29 mouse cellular contexts compared by ENCODE assay signal in the genomic region with DNA sequence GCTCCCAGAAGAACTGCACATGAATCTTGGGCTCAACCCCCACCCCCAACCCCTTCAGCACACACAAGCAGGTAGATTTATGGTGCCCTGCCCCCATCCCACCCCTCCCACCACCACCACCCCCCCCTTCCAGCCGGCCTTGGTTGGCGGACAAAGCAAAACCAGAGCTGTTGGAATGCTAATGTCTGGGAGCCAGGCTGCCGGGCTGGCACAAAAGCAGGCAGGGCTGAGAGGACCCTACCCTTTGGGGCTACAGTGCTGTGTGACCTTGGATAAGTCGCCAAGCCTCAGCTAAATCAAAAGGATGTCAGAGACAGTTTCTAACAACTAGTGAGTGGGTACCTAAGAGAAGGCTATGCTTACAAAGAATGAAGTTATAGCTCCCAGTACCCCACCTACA. TPM values are rescaled to one million over a fixed set of nuclear protein-coding genes. Genes with fewer than 3 reads are reported as not detected.
A peak's percentile ranks its signal among the peaks of the same experiment; 100 is the strongest.
DNase-seq lines count a peak whose midpoint lies in the region; ATAC-seq lines count a peak whose summit lies in the region.
"Had no signal": no experiment of that assay in that cellular context is flagged by ENCODE, and none has a peak within 500 bp of the region (broad histone marks: within the 10 kb centered on the region; RNA-seq: fewer than 3 reads in every experiment).

No protein-coding gene starts in this region.

- 7% methylated on average over 4 of the region's 4 CpGs for WGBS in midbrain, embryonic 11.5 days
- 2% methylated on average over 4 of the region's 4 CpGs for WGBS in midbrain, embryonic 16.5 days
- WGBS in neural tube, embryonic 12.5 days: 2% methylated on average over 4 of the region's 4 CpGs

- H3K36me3 ChIP-seq in midbrain, embryonic 11.5 days (ENCODE audit: control insufficient read depth, insufficient read depth, low read length): no peaks in the 10 kb centered on the region
- H3K36me3 ChIP-seq in midbrain, embryonic 16.5 days (ENCODE audit: control insufficient read depth, insufficient read depth, low read length): no peaks in the 10 kb centered on the region
- H3K36me3 ChIP-seq in neural tube, embryonic 12.5 days: no peaks in the 10 kb centered on the region
- H3K36me3 ChIP-seq: embryonic facial prominence, embryonic 13.5 days; embryonic facial prominence, embryonic 15.5 days; forebrain, embryonic 10.5 days; forebrain, embryonic 12.5 days had no signal

- peak; percentile 44 for DNase-seq in midbrain, embryonic 11.5 days (ENCODE audit: low spot score, missing footprints)
- DNase-seq in neural tube, embryonic 10.5 days (ENCODE audit: extremely low spot score, low spot score): no peak
- DNase-seq in ES-CJ7 (ENCODE audit: low read depth, low spot score) (peak; percentile 77), ZHBTc4 (ENCODE audit: low read depth, low spot score) (peak; percentile 43)
- no peak for DNase-seq in heart, adult 8-10 months (ENCODE audit: low spot score)
- DNase-seq in right cerebral cortex, postnatal 25 days: no peak
- DNase-seq: adrenal gland, adult 2 months; adrenal gland, postnatal 10 days; adrenal gland, postnatal 25 days; cerebellum, adult 11 months; cerebellum, adult 18-20 months; cerebellum, adult 8-10 months; cerebellum, adult 9-11 months; cerebellum, postnatal 14 days; cerebellum, postnatal 36 days; embryo, embryonic 11 days had no signal

- H3K27me3 ChIP-seq in midbrain, embryonic 11.5 days (ENCODE audit: control insufficient read depth, insufficient read depth, low read length): peaks cover 46% of the 10 kb centered on the region
- peaks cover 55% of the 10 kb centered on the region for H3K27me3 ChIP-seq in midbrain, embryonic 16.5 days (ENCODE audit: control insufficient read depth, insufficient read depth, low read depth, low read length)
- H3K27me3 ChIP-seq in neural tube, embryonic 12.5 days (replicated peaks): peaks cover 93% of the 10 kb centered on the region

- H3K4me2 ChIP-seq in midbrain, embryonic 11.5 days: no peak overlapping the region
- H3K4me2 ChIP-seq in midbrain, embryonic 16.5 days (ENCODE audit: low read length): no peak overlapping the region
- H3K4me2 ChIP-seq in neural tube, embryonic 12.5 days (replicated peaks): no peak overlapping the region
- H3K4me2 ChIP-seq: embryonic facial prominence, embryonic 13.5 days; embryonic facial prominence, embryonic 15.5 days; forebrain, embryonic 12.5 days had no signal

- no peak for ATAC-seq in midbrain, embryonic 11.5 days (ENCODE audit: low FRiP score)
- no peak for ATAC-seq in midbrain, embryonic 16.5 days
- ATAC-seq in neural tube, embryonic 12.5 days (ENCODE audit: low FRiP score, low read depth): peak; percentile 23; the same call in 1 of the 2 replicates
- ATAC-seq: forebrain, embryonic 14.5 days; forebrain, embryonic 16.5 days had no signal

- H3K9ac ChIP-seq in midbrain, embryonic 11.5 days (ENCODE audit: low read length): no peak overlapping the region
- no peak overlapping the region for H3K9ac ChIP-seq in midbrain, embryonic 16.5 days (ENCODE audit: low read depth, low read length)
- H3K9ac ChIP-seq in neural tube, embryonic 12.5 days: no peak overlapping the region
- H3K9ac ChIP-seq: embryonic facial prominence, embryonic 13.5 days; embryonic facial prominence, embryonic 15.5 days; forebrain, embryonic 12.5 days had no signal

- no peaks in the 10 kb centered on the region for H3K9me3 ChIP-seq in midbrain, embryonic 11.5 days (ENCODE audit: control insufficient read depth, low read length)
- no peaks in the 10 kb centered on the region for H3K9me3 ChIP-seq in midbrain, embryonic 16.5 days (replicated peaks; ENCODE audit: control insufficient read depth, low read length, poor library complexity, severe bottlenecking)
- no peaks in the 10 kb centered on the region for H3K9me3 ChIP-seq in neural tube, embryonic 12.5 days
- H3K9me3 ChIP-seq: embryonic facial prominence, embryonic 13.5 days; embryonic facial prominence, embryonic 15.5 days; forebrain, embryonic 10.5 days; forebrain, embryonic 12.5 days had no signal

- H3K27ac ChIP-seq in midbrain, embryonic 11.5 days (ENCODE audit: low read depth, low read length): no peak overlapping the region
- no peak overlapping the region for H3K27ac ChIP-seq in midbrain, embryonic 16.5 days (ENCODE audit: low read length)
- no peak overlapping the region for H3K27ac ChIP-seq in neural tube, embryonic 12.5 days
- H3K27ac ChIP-seq: embryonic facial prominence, embryonic 13.5 days; embryonic facial prominence, embryonic 15.5 days; forebrain, embryonic 10.5 days; forebrain, embryonic 12.5 days had no signal

- peaks cover 7% of the 10 kb centered on the region for H3K4me1 ChIP-seq in midbrain, embryonic 11.5 days (ENCODE audit: control insufficient read depth, insufficient read depth, low read length)
- peaks cover 13% of the 10 kb centered on the region; the same call in 1 of the 2 replicates for H3K4me1 ChIP-seq in midbrain, embryonic 16.5 days (ENCODE audit: control insufficient read depth, insufficient read depth, low read length)
- H3K4me1 ChIP-seq in neural tube, embryonic 12.5 days: peaks cover 34% of the 10 kb centered on the region

- H3K4me3 ChIP-seq in midbrain, embryonic 11.5 days (ENCODE audit: low read depth, low read length): no peak overlapping the region
- no peak overlapping the region for H3K4me3 ChIP-seq in midbrain, embryonic 16.5 days (ENCODE audit: low read depth, low read length)
- H3K4me3 ChIP-seq in neural tube, embryonic 12.5 days: no peak overlapping the region
- H3K4me3 ChIP-seq: embryonic facial prominence, embryonic 13.5 days; embryonic facial prominence, embryonic 15.5 days; erythroblast, embryonic 14.5 days; forebrain, embryonic 10.5 days; forebrain, embryonic 12.5 days had no signal

RNA-seq across cellular contexts. Expression of a gene that starts 4.3 kb away (rescaled TPM):
- polyA plus RNA-seq in midbrain, embryonic 11.5 days (2014; fragmentation: Nextera tagmentation; extraction: Ambion mirVana): 0.34 and 0.37 TPM in 2 replicates
- not detected in 2 replicates for polyA plus RNA-seq in midbrain, embryonic 16.5 days (2015; fragmentation: Nextera tagmentation; extraction: Ambion mirVana)
- polyA plus RNA-seq in neural tube, embryonic 12.5 days (2016; fragmentation: Nextera tagmentation; extraction: Ambion mirVana): 7.5 and 10.9 TPM in 2 replicates
- total RNA-seq in heart, adult 8-10 months (2022): not detected
- total RNA-seq: adrenal gland, adult 2 months; adrenal gland, postnatal 10 days; adrenal gland, postnatal 25 days; adrenal gland, postnatal 4 days; common myeloid progenitor, adult 5-6 weeks; MEL had no signal
- polyA plus RNA-seq: adrenal gland, adult 2 months; C2C12; embryonic facial prominence, embryonic 13.5 days; embryonic facial prominence, embryonic 15.5 days; erythroblast, embryonic 14.5 days had no signal

RNA-seq across cellular contexts. Expression of a gene that starts 6.6 kb away (rescaled TPM):
- 7.1 and 7.6 TPM in 2 replicates for polyA plus RNA-seq in midbrain, embryonic 11.5 days (2014; fragmentation: Nextera tagmentation; extraction: Ambion mirVana)
- 224 and 236 TPM in 2 replicates for polyA plus RNA-seq in midbrain, embryonic 16.5 days (2015; fragmentation: Nextera tagmentation; extraction: Ambion mirVana)
- polyA plus RNA-seq in neural tube, embryonic 12.5 days (2016; fragmentation: Nextera tagmentation; extraction: Ambion mirVana): 48.4 and 56.5 TPM in 2 replicates
- total RNA-seq in heart, adult 8-10 months (2022): 1 to 10 TPM; 4.1 to 5.5 (median 5.3) TPM

Comparison
In these comparisons a context has a peak if more than half of its experiments do, and no peak if none do; other contexts are left out.
1. DNase-seq: peak in midbrain, embryonic 11.5 days (single experiment), ES-CJ7 (single experiment) and ZHBTc4 (single experiment); none in neural tube, embryonic 10.5 days (single experiment), heart, adult 8-10 months (single experiment) and right cerebral cortex, postnatal 25 days (single experiment).